ENCODE assay signal across 25 mouse cellular contexts in genomic region chr11:81013501-81013900, GRCm38 (mm10).
"Had no signal": no experiment of that assay in that cellular context is flagged by ENCODE, and none has a peak within 500 bp of the region (broad histone marks: within the 10 kb centered on the region; RNA-seq: fewer than 3 reads in every experiment).

No protein-coding gene starts in this region.

- ATAC-seq: forebrain, embryonic 14.5 days; forebrain, embryonic 15.5 days; forebrain, postnatal 0 days had no signal

- H3K4me3 ChIP-seq: embryonic facial prominence, embryonic 10.5 days; embryonic facial prominence, embryonic 12.5 days; embryonic facial prominence, embryonic 13.5 days; embryonic facial prominence, embryonic 15.5 days; erythroblast, embryonic 14.5 days; forebrain, embryonic 10.5 days; forebrain, embryonic 12.5 days; forebrain, embryonic 15.5 days; gastrocnemius, adult 2 months; heart, adult 2 months; heart, embryonic 10.5 days; heart, embryonic 12.5 days; heart, embryonic 13.5 days had no signal

- H3K4me1 ChIP-seq: embryonic facial prominence, embryonic 10.5 days; embryonic facial prominence, embryonic 12.5 days; embryonic facial prominence, embryonic 13.5 days; embryonic facial prominence, embryonic 15.5 days; forebrain, embryonic 10.5 days; forebrain, embryonic 12.5 days; heart, embryonic 10.5 days; heart, embryonic 12.5 days; heart, embryonic 13.5 days had no signal

- H3K9ac ChIP-seq: embryonic facial prominence, embryonic 12.5 days; embryonic facial prominence, embryonic 13.5 days; embryonic facial prominence, embryonic 15.5 days; forebrain, embryonic 12.5 days; forebrain, embryonic 15.5 days; forebrain, postnatal 0 days; heart, embryonic 12.5 days; heart, embryonic 13.5 days had no signal

- H3K27ac ChIP-seq: embryonic facial prominence, embryonic 10.5 days; embryonic facial prominence, embryonic 12.5 days; embryonic facial prominence, embryonic 13.5 days; embryonic facial prominence, embryonic 15.5 days; forebrain, embryonic 10.5 days; forebrain, embryonic 12.5 days; forebrain, embryonic 15.5 days; gastrocnemius, adult 2 months; heart, adult 2 months; heart, embryonic 10.5 days; heart, embryonic 13.5 days had no signal

- DNase-seq: cerebellum, adult 2 months; cerebellum, adult 9-11 months; embryo, embryonic 11 days; forebrain, postnatal 0 days; gastrocnemius, adult 2 months; gastrocnemius, postnatal 10 days; gastrocnemius, postnatal 14 days; gastrocnemius, postnatal 25 days; gastrocnemius, postnatal 36 days; heart, adult 11 months; heart, adult 18-20 months; heart, adult 2 months had no signal

- H3K36me3 ChIP-seq: embryonic facial prominence, embryonic 10.5 days; embryonic facial prominence, embryonic 12.5 days; embryonic facial prominence, embryonic 13.5 days; embryonic facial prominence, embryonic 15.5 days; forebrain, embryonic 10.5 days; forebrain, embryonic 12.5 days; forebrain, embryonic 15.5 days; heart, embryonic 10.5 days; heart, embryonic 12.5 days; heart, embryonic 13.5 days had no signal

- H3K27me3 ChIP-seq: embryonic facial prominence, embryonic 12.5 days; embryonic facial prominence, embryonic 13.5 days; embryonic facial prominence, embryonic 15.5 days; forebrain, embryonic 12.5 days; forebrain, embryonic 15.5 days; heart, embryonic 12.5 days; heart, embryonic 13.5 days had no signal

- H3K9me3 ChIP-seq: embryonic facial prominence, embryonic 12.5 days; embryonic facial prominence, embryonic 13.5 days; embryonic facial prominence, embryonic 15.5 days; forebrain, embryonic 10.5 days; forebrain, embryonic 12.5 days; forebrain, embryonic 15.5 days; heart, embryonic 10.5 days; heart, embryonic 13.5 days had no signal

- H3K4me2 ChIP-seq: embryonic facial prominence, embryonic 12.5 days; embryonic facial prominence, embryonic 13.5 days; embryonic facial prominence, embryonic 15.5 days; forebrain, embryonic 12.5 days; forebrain, embryonic 15.5 days; heart, embryonic 11.5 days; heart, embryonic 12.5 days; heart, embryonic 13.5 days had no signal
